Mouse (Mus musculus): ENCODE data around the gene Ndrg2. TPM values are rescaled to one million over a fixed set of nuclear protein-coding genes. Genes with fewer than 3 reads are reported as not detected.

Gene Ndrg2
- 10 to 100 TPM; 32.8 to 39.1 TPM for polyA plus RNA-seq (2017; shearing (Covaris generic))

DNA sequence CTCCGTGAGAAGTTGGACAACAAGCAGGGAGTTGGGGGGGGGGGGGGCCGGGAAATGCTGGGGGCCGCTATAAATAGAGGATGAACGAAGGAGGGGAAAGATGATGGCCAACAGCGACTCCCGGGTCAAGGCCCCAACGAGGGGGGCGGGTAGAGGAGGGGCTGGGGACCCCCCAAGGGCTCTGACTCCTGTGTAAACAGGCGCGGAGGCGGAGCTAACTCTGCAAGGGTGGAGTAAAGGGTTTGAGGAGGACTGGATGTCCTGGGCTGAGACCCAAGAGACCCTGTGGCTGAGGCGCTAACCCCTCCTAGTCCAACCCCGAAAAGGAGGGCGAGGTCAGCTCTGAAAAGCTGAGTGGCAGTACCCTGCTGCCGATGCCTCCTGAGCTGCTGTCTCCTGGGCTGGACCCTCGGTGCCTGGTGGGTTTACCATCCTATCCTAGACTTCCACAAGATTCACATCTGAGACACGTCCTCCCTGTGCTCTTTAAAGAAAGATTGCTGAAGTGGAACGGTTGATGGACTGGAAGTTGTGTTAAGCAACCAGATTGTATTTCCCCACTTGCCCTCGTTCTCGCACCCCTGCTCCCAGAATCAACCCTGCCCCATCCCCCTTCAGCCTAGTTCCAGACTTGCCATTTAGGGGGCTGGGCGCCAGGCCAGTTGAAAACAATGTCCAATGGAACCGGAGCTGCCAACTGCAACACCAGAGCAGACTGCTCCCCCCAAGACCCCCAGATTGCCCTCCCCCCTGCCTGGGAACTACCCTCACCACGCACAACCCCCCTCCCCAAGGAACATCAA is at the start of gene Ndrg2:
Gene Ndrg2 (minus strand): TSS at position 199 of the 803 bp plus-strand sequence.

DNA sequence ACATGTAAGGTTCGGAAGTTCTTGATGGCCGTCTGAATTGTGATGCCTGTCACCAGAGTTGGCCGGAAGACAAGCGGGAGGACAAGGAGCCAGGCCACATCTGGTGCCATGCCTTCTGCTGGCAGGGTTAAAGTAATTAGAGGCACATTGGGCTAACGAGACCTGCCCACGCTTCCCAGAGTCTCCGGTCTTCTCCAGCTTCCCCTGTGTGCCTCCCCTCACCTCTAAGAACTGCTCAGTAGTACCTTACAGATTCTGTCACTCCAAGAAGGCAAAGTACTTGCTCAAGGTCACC is 8.6 kb upstream of the Ndrg2 start, which contains the start of gene Rnase13:
Gene Rnase13 (minus strand): TSS at position 203 of the 295 bp plus-strand sequence.

DNA sequence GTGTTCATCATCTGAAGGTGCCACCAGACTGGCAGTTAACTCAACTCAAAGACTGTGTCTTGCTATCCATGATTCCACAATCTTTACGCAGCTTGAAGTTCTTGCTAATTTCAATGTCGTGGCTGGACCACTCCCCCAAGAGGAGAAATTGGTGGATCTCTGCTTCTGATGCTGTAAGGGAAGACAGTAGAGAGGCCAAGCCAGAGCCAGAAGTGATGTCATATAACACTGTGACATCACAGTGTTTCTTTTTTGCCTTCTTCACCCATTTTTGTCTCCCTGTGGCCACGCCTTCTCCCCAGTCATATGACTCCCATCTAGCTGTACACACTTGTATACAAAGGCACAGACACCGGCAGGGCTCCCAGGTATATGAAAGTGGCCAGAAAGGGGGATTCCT is 4.2 kb upstream of the Ndrg2 start, which contains the start of gene Tppp2:
Gene Tppp2 (plus strand): TSS at position 301 of the 400 bp plus-strand sequence.

DNA sequence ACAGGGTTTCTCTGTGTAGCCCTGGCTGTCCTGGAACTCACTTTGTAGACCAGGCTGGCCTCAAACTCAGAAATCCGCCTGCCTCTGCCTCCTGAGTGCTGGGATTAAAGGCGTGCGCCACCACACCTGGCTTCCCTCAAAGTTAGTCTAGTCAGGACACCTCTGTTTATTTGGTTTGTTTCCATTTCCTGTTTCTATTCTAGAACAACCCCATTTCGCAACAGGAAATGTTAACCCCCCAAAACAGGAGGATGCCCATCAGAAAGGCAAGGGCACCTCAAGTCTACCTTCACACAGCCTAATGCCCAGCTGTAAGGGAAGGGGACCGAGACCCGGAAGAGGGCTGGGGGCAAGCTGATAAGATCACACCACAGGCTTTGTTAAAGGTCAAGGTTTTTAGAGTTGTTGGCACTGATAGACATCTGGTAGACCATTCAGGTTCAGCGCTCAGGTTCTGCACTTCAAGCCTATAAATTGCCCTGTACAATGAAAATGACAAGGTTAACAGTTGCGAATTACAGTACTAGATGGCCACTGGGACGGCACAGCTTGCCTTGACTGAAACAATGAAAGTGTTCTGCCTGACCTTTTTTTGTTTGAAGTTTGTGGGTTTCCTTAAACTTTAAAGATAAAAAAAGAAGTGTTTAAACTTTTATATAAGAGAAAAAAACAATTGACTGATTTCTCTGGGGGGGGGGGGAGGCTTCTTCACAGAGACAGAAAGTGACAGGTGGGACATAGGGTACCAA is 21.6 kb downstream of the Ndrg2 start, which contains the start of gene Slc39a2:
Gene Slc39a2 (plus strand): TSS at position 699 of the 749 bp plus-strand sequence.

DNA sequence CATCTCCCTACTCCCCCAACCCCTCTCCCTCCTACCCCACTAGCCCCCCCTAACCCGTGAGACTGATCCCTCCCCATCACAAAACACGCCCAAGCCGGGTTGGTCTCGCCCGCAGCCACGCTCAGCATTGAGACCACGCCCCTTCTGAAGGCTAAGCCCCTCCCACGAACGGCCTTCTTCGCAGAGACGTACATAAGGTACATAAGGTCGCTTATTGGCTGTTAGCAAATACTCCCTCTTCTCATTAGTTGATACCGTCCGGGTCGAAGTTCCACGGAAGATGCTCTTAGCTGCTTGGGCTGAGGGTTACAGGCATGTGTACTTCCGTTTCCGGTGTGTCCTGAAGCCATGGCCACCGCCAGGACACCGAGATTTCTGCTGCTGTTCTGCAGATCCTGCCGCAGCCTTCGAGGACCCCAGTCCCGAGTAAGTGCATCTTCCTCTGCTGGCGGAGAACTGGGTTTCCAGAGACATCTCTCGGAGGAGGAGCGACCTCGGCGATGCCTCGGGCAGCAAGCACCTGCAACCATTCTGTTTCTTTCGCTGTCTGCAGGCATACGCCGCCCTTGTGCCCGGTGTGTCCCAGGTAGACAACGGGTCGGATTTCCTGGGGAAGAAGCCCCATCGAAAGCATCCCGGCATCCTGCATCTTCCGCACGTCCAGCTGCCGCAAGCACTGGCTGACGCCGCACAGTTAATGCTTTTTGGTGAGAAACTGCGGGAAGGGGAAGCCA is 29.2 kb downstream of the Ndrg2 start, which contains the start of gene Mettl17:
Gene Mettl17 (plus strand): TSS at position 245 of the 734 bp plus-strand sequence.

Other genes starting within 250 kb of the Ndrg2 start
- gene Gm17079, start 218.7 kb downstream of the Ndrg2 start, polyA plus RNA-seq (2017; shearing (Covaris generic)), result not detected
- gene Gm5800, start 197.0 kb downstream of the Ndrg2 start, polyA plus RNA-seq (2017; shearing (Covaris generic)), result not detected
- gene Ang4, start 140.6 kb downstream of the Ndrg2 start, polyA plus RNA-seq (2017; shearing (Covaris generic)), result not detected
- gene AY358078, start 114.1 kb downstream of the Ndrg2 start, polyA plus RNA-seq (2017; shearing (Covaris generic)), result under 1 TPM in 1 of 2 experiments, not detected in 1; 0.17 TPM
- gene Ear6, start 60.5 kb downstream of the Ndrg2 start, polyA plus RNA-seq (2017; shearing (Covaris generic)), result not detected
- 100 to 1,000 TPM in 1 of 2 experiments, 10 to 100 TPM in 1; 77.4 to 115 TPM for gene Mettl17, start 29.3 kb downstream of the Ndrg2 start, polyA plus RNA-seq (2017; shearing (Covaris generic))
- gene Slc39a2, start 21.3 kb downstream of the Ndrg2 start, polyA plus RNA-seq (2017; shearing (Covaris generic)), result 1 to 10 TPM in 1 of 2 experiments, under 1 TPM in 1; 0.19 to 1.1 TPM
- not detected for gene Tppp2, start 4.3 kb upstream of the Ndrg2 start, polyA plus RNA-seq (2017; shearing (Covaris generic))
- gene Rnase13, start 8.6 kb upstream of the Ndrg2 start, polyA plus RNA-seq (2017; shearing (Covaris generic)), result not detected
- gene Arhgef40, start 70.6 kb upstream of the Ndrg2 start, polyA plus RNA-seq (2017; shearing (Covaris generic)), result 1 to 10 TPM; 2.4 to 6.8 TPM
- gene Tmem253, start 101.5 kb upstream of the Ndrg2 start, polyA plus RNA-seq (2017; shearing (Covaris generic)), result 1 to 10 TPM; 1.5 TPM
- gene Zfp219, start 106.6 kb upstream of the Ndrg2 start, polyA plus RNA-seq (2017; shearing (Covaris generic)), result 10 to 100 TPM; 16.7 to 19.3 TPM
- under 1 TPM; 0.13 to 0.33 TPM for gene Olfr221, start 128.3 kb upstream of the Ndrg2 start, polyA plus RNA-seq (2017; shearing (Covaris generic))
- 100 to 1,000 TPM; 398 to 456 TPM for gene Hnrnpc, start 189.9 kb upstream of the Ndrg2 start, polyA plus RNA-seq (2017; shearing (Covaris generic))
- gene Rpgrip1, start 196.5 kb upstream of the Ndrg2 start, polyA plus RNA-seq (2017; shearing (Covaris generic)), result 1 to 10 TPM; 6.7 to 7.6 TPM

Data from inflammation-experienced regulatory T-cells (primary cell).